ENCODE assay signal across 24 mouse cellular contexts in the genomic region with DNA sequence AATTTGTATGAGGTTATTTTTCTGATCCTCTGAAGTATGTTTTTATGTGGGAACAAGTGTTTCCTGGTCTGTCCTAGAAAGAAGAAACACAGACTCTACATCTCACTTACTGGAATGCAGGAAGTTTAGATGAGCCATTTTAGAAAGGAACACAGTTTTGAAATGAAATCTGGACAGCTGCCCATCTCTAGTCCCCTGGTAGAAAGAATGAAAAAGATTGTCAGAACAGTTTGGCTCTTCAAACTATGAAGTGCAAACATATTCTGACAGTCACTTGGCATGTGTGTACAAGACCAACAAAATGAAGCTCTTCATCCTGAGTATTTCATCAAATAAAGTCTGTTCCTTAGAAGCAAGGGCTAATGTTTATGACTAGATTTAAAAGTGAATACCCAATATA.
DNase-seq lines count a peak whose midpoint lies in the region; ATAC-seq and TF ChIP-seq lines count a peak whose summit lies in the region.
"Had no signal": no experiment of that assay in that cellular context is flagged by ENCODE, and none has a peak within 500 bp of the region (broad histone marks: within the 10 kb centered on the region; RNA-seq: fewer than 3 reads in every experiment).

No protein-coding gene starts in this region.

- DNase-seq in embryonic facial prominence, embryonic 14.5 days (ENCODE audit: low spot score) = peak; percentile 48
- no peak for DNase-seq in embryonic facial prominence, embryonic 10.5 days (ENCODE audit: low spot score)
- peak; percentile 39 for DNase-seq in lung, postnatal 10 days
- no peak for DNase-seq in lung, adult 18-20 months
- peak; percentile 16 for DNase-seq in brain, embryonic 18.5 days (ENCODE audit: low read depth, low spot score)
- peak; percentile 5 for DNase-seq in retina, postnatal 7 days (ENCODE audit: low read depth, low spot score)
- no peak for DNase-seq in stomach, postnatal 0 days (ENCODE audit: low spot score)
- DNase-seq: adrenal gland, adult 2 months; cerebellum, adult 9-10 months; gastrocnemius, adult 2 months; kidney, adult 8-10 months; kidney, postnatal 36 days; layer of hippocampus, postnatal 36 days; liver, embryonic 13.5 days; spleen, adult 18-20 months; thymus, postnatal 14 days had no signal

- no peaks in the 10 kb centered on the region for H3K36me3 ChIP-seq in embryonic facial prominence, embryonic 14.5 days (ENCODE audit: control insufficient read depth, insufficient read depth, low read length)
- H3K36me3 ChIP-seq in embryonic facial prominence, embryonic 10.5 days (replicated peaks) = no peaks in the 10 kb centered on the region
- H3K36me3 ChIP-seq in stomach, postnatal 0 days (ENCODE audit: control insufficient read depth, insufficient read depth, low read length) = no peaks in the 10 kb centered on the region
- H3K36me3 ChIP-seq: forebrain, embryonic 12.5 days; hindbrain, embryonic 13.5 days; limb, embryonic 13.5 days; liver, embryonic 13.5 days; midbrain, embryonic 15.5 days; neural tube, embryonic 13.5 days had no signal

- H3K4me1 ChIP-seq in embryonic facial prominence, embryonic 14.5 days (ENCODE audit: control insufficient read depth, insufficient read depth, low read length) = no peaks in the 10 kb centered on the region
- no peaks in the 10 kb centered on the region for H3K4me1 ChIP-seq in embryonic facial prominence, embryonic 10.5 days
- no peaks in the 10 kb centered on the region for H3K4me1 ChIP-seq in stomach, postnatal 0 days (replicated peaks; ENCODE audit: control insufficient read depth, insufficient read depth)
- H3K4me1 ChIP-seq: forebrain, embryonic 12.5 days; hindbrain, embryonic 13.5 days; limb, embryonic 13.5 days; liver, embryonic 13.5 days; midbrain, embryonic 15.5 days; neural tube, embryonic 13.5 days had no signal

- H3K27me3 ChIP-seq in embryonic facial prominence, embryonic 14.5 days (replicated peaks; ENCODE audit: control insufficient read depth, insufficient read depth, low read length) = no peaks in the 10 kb centered on the region
- H3K27me3 ChIP-seq in embryonic facial prominence, embryonic 10.5 days (replicated peaks; ENCODE audit: low read depth, poor library complexity, severe bottlenecking) = no peaks in the 10 kb centered on the region
- H3K27me3 ChIP-seq in stomach, postnatal 0 days (ENCODE audit: control insufficient read depth, insufficient read depth, low read length) = no peaks in the 10 kb centered on the region
- H3K27me3 ChIP-seq: forebrain, embryonic 12.5 days; hindbrain, embryonic 13.5 days; limb, embryonic 13.5 days; liver, embryonic 13.5 days; midbrain, embryonic 15.5 days; neural tube, embryonic 13.5 days had no signal

- H3K27ac ChIP-seq in embryonic facial prominence, embryonic 14.5 days (replicated peaks; ENCODE audit: low read depth, low read length) = no peak overlapping the region
- H3K27ac ChIP-seq in embryonic facial prominence, embryonic 10.5 days (replicated peaks) = no peak overlapping the region
- H3K27ac ChIP-seq in stomach, postnatal 0 days (replicated peaks) = no peak overlapping the region
- H3K27ac ChIP-seq: forebrain, embryonic 12.5 days; gastrocnemius, adult 2 months; hindbrain, embryonic 13.5 days; limb, embryonic 13.5 days; liver, embryonic 13.5 days; midbrain, embryonic 15.5 days; neural tube, embryonic 13.5 days had no signal

- TF ChIP-seq CTCF in stomach, postnatal 0 days (IDR thresholded peaks at IDR 0.05; ENCODE audit: low read depth) = no peak

- no peak overlapping the region for H3K4me2 ChIP-seq in embryonic facial prominence, embryonic 14.5 days (ENCODE audit: low read depth, low read length)
- no peak overlapping the region for H3K4me2 ChIP-seq in stomach, postnatal 0 days (replicated peaks; ENCODE audit: low read depth)
- H3K4me2 ChIP-seq: forebrain, embryonic 12.5 days; hindbrain, embryonic 13.5 days; limb, embryonic 13.5 days; liver, embryonic 13.5 days; midbrain, embryonic 15.5 days; neural tube, embryonic 13.5 days had no signal

- TF ChIP-seq EP300 in stomach, postnatal 0 days (optimal IDR thresholded peaks at IDR 0.05) = no peak

- no peak overlapping the region for H3K9ac ChIP-seq in embryonic facial prominence, embryonic 14.5 days (ENCODE audit: low read depth, low read length)
- H3K9ac ChIP-seq in stomach, postnatal 0 days (ENCODE audit: low read length) = no peak overlapping the region
- H3K9ac ChIP-seq: forebrain, embryonic 12.5 days; hindbrain, embryonic 13.5 days; limb, embryonic 13.5 days; liver, embryonic 13.5 days; midbrain, embryonic 15.5 days; neural tube, embryonic 13.5 days had no signal

- H3K4me3 ChIP-seq in embryonic facial prominence, embryonic 14.5 days (ENCODE audit: low read depth, low read length) = no peak overlapping the region
- H3K4me3 ChIP-seq in embryonic facial prominence, embryonic 10.5 days = no peak overlapping the region
- H3K4me3 ChIP-seq in stomach, postnatal 0 days (ENCODE audit: low read depth, low read length) = no peak overlapping the region
- H3K4me3 ChIP-seq: forebrain, embryonic 12.5 days; gastrocnemius, adult 2 months; hindbrain, embryonic 13.5 days; limb, embryonic 13.5 days; liver, embryonic 13.5 days; midbrain, embryonic 15.5 days; myocyte; neural tube, embryonic 13.5 days had no signal

- no peak for ATAC-seq in embryonic facial prominence, embryonic 14.5 days (ENCODE audit: low read depth)
- ATAC-seq in stomach, postnatal 0 days (ENCODE audit: low FRiP score, low TSS enrichment) = no peak
- ATAC-seq: CD4-positive, CD25-positive, alpha-beta regulatory T cell, adult 4 months; midbrain, embryonic 15.5 days; Patski had no signal

- no peaks in the 10 kb centered on the region for H3K9me3 ChIP-seq in embryonic facial prominence, embryonic 14.5 days (ENCODE audit: control insufficient read depth, low read length)
- no peaks in the 10 kb centered on the region for H3K9me3 ChIP-seq in embryonic facial prominence, embryonic 10.5 days
- no peaks in the 10 kb centered on the region for H3K9me3 ChIP-seq in stomach, postnatal 0 days (ENCODE audit: control insufficient read depth, low read length)
- H3K9me3 ChIP-seq: forebrain, embryonic 12.5 days; hindbrain, embryonic 13.5 days; limb, embryonic 13.5 days; liver, embryonic 13.5 days; midbrain, embryonic 15.5 days; neural tube, embryonic 13.5 days had no signal

Comparison
In these comparisons a context has a peak if more than half of its experiments do, and no peak if none do; other contexts are left out.
1. DNase-seq: peak in embryonic facial prominence, embryonic 14.5 days (single experiment), lung, postnatal 10 days (single experiment), brain, embryonic 18.5 days (single experiment) and retina, postnatal 7 days (single experiment); none in embryonic facial prominence, embryonic 10.5 days (single experiment), lung, adult 18-20 months (0 of 2) and stomach, postnatal 0 days (single experiment).